10 mouse cellular contexts compared by ENCODE assay signal in genomic region chrX:140402904-140403303, GRCm38 (mm10). TPM values are rescaled to one million over a fixed set of nuclear protein-coding genes. Genes with fewer than 3 reads are reported as not detected.
DNase-seq lines count a peak whose midpoint lies in the region; ATAC-seq and TF ChIP-seq lines count a peak whose summit lies in the region.
"Had no signal": no experiment of that assay in that cellular context is flagged by ENCODE, and none has a peak within 500 bp of the region (broad histone marks: within the 10 kb centered on the region; RNA-seq: fewer than 3 reads in every experiment).

No protein-coding gene starts in this region.

- TF ChIP-seq POLR2A in small intestine, adult 2 months (IDR thresholded peaks at IDR 0.05; ENCODE audit: low read depth, low read length), result no peak

- H3K9ac ChIP-seq in kidney, embryonic 14.5 days (ENCODE audit: low read depth, low read length), result no peak overlapping the region
- H3K9ac ChIP-seq: heart, embryonic 12.5 days had no signal

- no peak overlapping the region for H3K27ac ChIP-seq in kidney, embryonic 14.5 days (ENCODE audit: low read depth, low read length)
- no peak overlapping the region for H3K27ac ChIP-seq in small intestine, adult 2 months (ENCODE audit: insufficient read depth, low read depth, low read length)

- ATAC-seq in CD4-positive, CD25-positive, alpha-beta regulatory T cell, adult 4 months, result no peak
- ATAC-seq in kidney, embryonic 14.5 days (ENCODE audit: low FRiP score, low TSS enrichment), result no peak

- H3K4me2 ChIP-seq in kidney, embryonic 14.5 days (replicated peaks; ENCODE audit: low read depth, low read length), result no peak overlapping the region
- H3K4me2 ChIP-seq: heart, embryonic 12.5 days had no signal

- no peaks in the 10 kb centered on the region for H3K4me1 ChIP-seq in kidney, embryonic 14.5 days (ENCODE audit: control insufficient read depth, insufficient read depth, low read length)
- H3K4me1 ChIP-seq in small intestine, adult 2 months (ENCODE audit: control insufficient read depth, insufficient read depth, insufficient read length, low read length), result no peaks in the 10 kb centered on the region
- H3K4me1 ChIP-seq: heart, embryonic 12.5 days had no signal

- no peaks in the 10 kb centered on the region for H3K36me3 ChIP-seq in kidney, embryonic 14.5 days (ENCODE audit: control insufficient read depth, insufficient read depth, low read length)
- H3K36me3 ChIP-seq in small intestine, adult 2 months (ENCODE audit: control insufficient read depth, insufficient read depth, low read length), result no peaks in the 10 kb centered on the region
- H3K36me3 ChIP-seq: heart, embryonic 12.5 days had no signal

- no peaks in the 10 kb centered on the region; the same call in 1 of the 2 replicates for H3K27me3 ChIP-seq in kidney, embryonic 14.5 days (ENCODE audit: control insufficient read depth, insufficient read depth, low read length)
- H3K27me3 ChIP-seq in small intestine, adult 2 months (ENCODE audit: control insufficient read depth, insufficient read depth, low read length), result no peaks in the 10 kb centered on the region

- DNase-seq in CD4-positive, CD25-positive, alpha-beta regulatory T cell, adult 2 months (ENCODE audit: low read depth, low spot score), result peak; percentile 1
- peak; percentile 27 for DNase-seq in kidney, adult 9 months
- peak; percentile 8 for DNase-seq in retina, embryonic 14.5 days (ENCODE audit: low spot score)
- DNase-seq in retina, postnatal 1 day, result no peak
- no peak for DNase-seq in heart, adult 8-10 months (ENCODE audit: low spot score)
- DNase-seq: cerebellum, adult 8-10 months had no signal

- no peaks in the 10 kb centered on the region for H3K9me3 ChIP-seq in kidney, embryonic 14.5 days (ENCODE audit: control insufficient read depth, low read length)
- H3K9me3 ChIP-seq: heart, embryonic 12.5 days had no signal

- TF ChIP-seq CTCF in small intestine, adult 2 months (IDR thresholded peaks at IDR 0.05; ENCODE audit: extremely low read depth, insufficient read length, insufficient replicate concordance, low read depth, low read length), result peak; percentile 10; the same call in 1 of the 2 replicates

- H3K4me3 ChIP-seq in kidney, embryonic 14.5 days (ENCODE audit: low read length), result no peak overlapping the region
- H3K4me3 ChIP-seq in small intestine, adult 2 months (ENCODE audit: low read depth, low read length), result no peak overlapping the region
- H3K4me3 ChIP-seq: heart, embryonic 12.5 days had no signal

- WGBS in kidney, embryonic 14.5 days, result 57% methylated on average over 4 of the region's 4 CpGs
- WGBS in small intestine, adult 2 months, result 53% methylated on average over 4 of the region's 4 CpGs

RNA-seq across cellular contexts. Expression of gene Prps1, which starts 53.5 kb away (rescaled TPM):
- 10 to 100 TPM; 43.8 to 45.7 TPM for polyA plus RNA-seq in CD4-positive, CD25-positive, alpha-beta regulatory T cell, adult 4 months (2017; shearing (Covaris generic))
- 47.4 and 58.2 TPM in 2 replicates for polyA plus RNA-seq in kidney, embryonic 14.5 days (2014; fragmentation: Nextera tagmentation; extraction: Ambion mirVana)
- polyA plus RNA-seq in small intestine, adult 2 months (2012; rRNA removed), result 1.7 and 3.4 TPM in 2 replicates
- 10 to 100 TPM; 24.4 to 32.6 (median 30.2) TPM for total RNA-seq in heart, adult 8-10 months (2022)

Comparison
In these comparisons a context has a peak if more than half of its experiments do, and no peak if none do; other contexts are left out.
1. DNase-seq: peak in CD4-positive, CD25-positive, alpha-beta regulatory T cell, adult 2 months (single experiment), kidney, adult 9 months (single experiment) and retina, embryonic 14.5 days (single experiment); none in retina, postnatal 1 day (single experiment) and heart, adult 8-10 months (single experiment).
2. RNA of gene Prps1, which starts 53.5 kb away (polyA plus RNA-seq): 47.4 to 58.2 TPM in kidney, embryonic 14.5 days and 43.8 to 45.7 TPM in CD4-positive, CD25-positive, alpha-beta regulatory T cell, adult 4 months; 1.7 to 3.4 TPM in small intestine, adult 2 months; every median in the first group is over 10 times any median in the second.